Mouse (Mus musculus) stomach, postnatal 0 days (tissue): ENCODE results near the gene Lgr5.

Experiments used
- CTCF ChIP-seq: IDR thresholded peaks from 2 replicates; pipeline ENCODE4 v1.5.1; 2016; ENCODE audit warnings: antibody characterized with exemption, low read depth, mild to moderate bottlenecking, moderate library complexity
- EP300 ChIP-seq: optimal IDR thresholded peaks from 2 replicates; pipeline ENCODE3; 2016; ENCODE audit warnings: antibody characterized with exemption

DNA sequence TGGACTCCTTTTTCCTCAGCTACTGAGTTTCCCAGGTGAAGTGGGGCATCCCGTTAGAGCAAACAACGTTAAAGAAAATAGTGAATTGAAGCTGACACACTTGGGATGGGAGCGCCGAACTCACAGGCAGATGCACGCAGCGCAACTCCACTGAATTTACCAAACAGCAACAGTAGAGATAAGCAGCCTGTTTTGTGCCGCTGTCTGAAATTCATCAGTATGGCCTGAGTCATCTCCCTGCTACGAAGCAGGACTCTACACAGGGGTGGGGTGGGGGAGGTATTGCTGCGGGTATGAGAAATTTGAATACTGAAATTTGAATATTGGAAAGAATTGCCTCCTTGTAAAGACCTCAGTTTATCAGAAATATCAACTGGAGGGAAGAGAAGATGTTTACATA lies 5.6 kb downstream of the Lgr5 start:
- TF ChIP-seq EP300 (no peak), CTCF (no peak)
